Mouse (Mus musculus) lung, postnatal 0 days (tissue): ENCODE data around the gene Adamtsl4.

Experiments used
- CTCF ChIP-seq: IDR thresholded peaks from 2 replicates; pipeline ENCODE4 v1.5.1; 2016; ENCODE audit warnings: antibody characterized with exemption, mild to moderate bottlenecking
- EP300 ChIP-seq: IDR thresholded peaks from 2 replicates; pipeline ENCODE4 v1.6.1; 2016; ENCODE audit warnings: antibody characterized with exemption, mild to moderate bottlenecking, control low read depth

DNA sequence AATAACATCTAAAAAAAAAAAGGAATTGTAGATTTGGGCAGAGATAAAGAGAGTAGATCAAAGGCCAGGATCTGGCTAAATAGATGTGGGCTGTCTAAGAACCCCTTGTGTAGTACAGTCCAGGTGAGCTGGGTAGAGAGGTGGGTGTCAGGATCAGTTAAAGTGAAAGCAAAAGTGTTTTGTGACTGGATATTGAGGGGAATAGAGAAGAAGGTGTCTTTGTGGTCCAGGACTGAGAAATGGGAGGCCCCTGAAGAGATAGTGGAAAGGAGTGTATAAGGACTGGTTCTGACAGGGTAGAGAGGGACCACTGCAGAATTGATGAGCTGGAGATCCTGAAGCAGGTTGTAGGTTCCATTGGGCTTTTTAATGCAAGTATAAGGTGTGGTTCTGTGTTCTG, 22.2 kb upstream of the Adamtsl4 start:
- TF ChIP-seq CTCF (no peak), EP300 (no peak)
